Mouse (Mus musculus) left cerebral cortex, postnatal 10 days (tissue): ENCODE results near the gene Dtd2. TPM values are rescaled to one million over a fixed set of nuclear protein-coding genes. Genes with fewer than 3 reads are reported as not detected.

ENCODE experiments used
- DNase-seq, 2 experiments: peaks; one replicate each; pipeline ENCODE4 v3.0.0; 2021 to 2022; ENCODE audit warnings: low spot score in 2 of 2, mixed read lengths in 1 of 2; ENCODE audit errors: extremely low spot score in 1 of 2
- intact Hi-C: fragments of 180-260 bp; cut with DNase I; formaldehyde crosslinking; loops from one replicate; pipeline ENCODE4 v1.15.1; 2025
- total RNA-seq, 2 experiments: library from RNA; stranded (reverse); gene quantifications; 2 replicates each; pipeline ENCODE4 v1.2.3; 2021

The Dtd2 gene
- total RNA-seq, 2 experiments from 2014 or later = 10.0 to 11.1 TPM

DNA sequence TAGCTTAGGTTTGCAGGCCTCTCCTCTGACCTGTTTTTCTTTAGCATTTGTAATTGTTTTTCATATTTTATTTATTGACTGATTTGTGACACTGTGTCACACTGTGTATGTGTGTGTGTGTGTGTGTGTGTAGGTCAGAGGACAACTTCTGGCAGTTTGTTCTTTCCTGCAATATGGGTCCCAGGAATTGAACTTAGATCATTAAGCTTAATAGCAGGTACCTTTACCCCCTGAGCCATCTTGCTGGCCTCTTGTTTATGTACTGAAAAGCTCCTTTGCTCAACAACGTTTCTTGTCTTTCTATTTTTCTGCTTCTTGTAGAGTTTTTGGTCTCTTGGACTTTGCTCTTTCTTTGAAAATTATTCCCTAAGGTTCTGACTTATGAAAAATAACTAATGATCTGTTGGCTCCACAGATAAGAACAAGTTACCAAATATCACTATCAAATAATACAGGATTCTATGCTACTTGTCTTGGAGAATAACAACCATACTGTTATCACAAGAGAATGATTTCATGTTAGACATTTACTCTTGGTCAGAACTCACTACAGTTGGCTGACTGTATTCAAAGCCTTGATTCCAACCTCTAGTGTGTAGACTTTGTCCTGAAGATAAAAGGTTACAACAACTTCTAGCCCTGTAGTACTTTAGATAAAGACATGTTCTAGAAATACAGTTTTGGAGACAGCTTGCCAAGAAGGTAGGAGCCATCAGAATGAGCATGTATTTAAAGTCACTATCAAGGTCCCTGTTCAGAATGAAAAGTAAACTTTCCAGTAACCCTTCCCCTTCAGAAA lies 10.4 kb downstream of the Dtd2 start:
- intact Hi-C loops = no loop called here

DNA sequence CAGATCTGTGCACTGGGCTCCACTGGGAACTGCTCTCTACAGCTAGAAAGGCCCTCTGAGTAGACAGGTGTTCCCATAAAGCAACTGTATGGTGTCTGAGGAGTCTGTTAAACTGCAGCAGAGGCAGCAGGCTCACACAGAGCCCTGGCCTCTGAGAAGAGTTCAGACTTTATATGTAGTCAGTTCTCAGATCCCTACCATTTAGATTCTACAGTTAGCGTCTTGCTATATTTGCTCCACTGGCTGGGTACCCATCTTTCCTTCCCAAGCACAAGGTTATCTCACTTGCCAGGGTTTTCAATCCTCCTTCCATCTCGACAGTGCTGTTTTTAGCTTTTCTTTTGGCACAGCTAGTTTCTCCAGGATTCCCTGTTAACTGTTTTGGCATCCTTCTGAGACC lies 15.7 kb downstream of the Dtd2 start:
- intact Hi-C loops = loop anchor here (5.0 kb wide), 1 partner anchor 163 kb away; the partner anchor contains the start of gene Hectd1
- no peak for DNase-seq

More for the DNA sequence above, 10.4 kb downstream of the Dtd2 start:
- DNase-seq = no peak

DNA sequence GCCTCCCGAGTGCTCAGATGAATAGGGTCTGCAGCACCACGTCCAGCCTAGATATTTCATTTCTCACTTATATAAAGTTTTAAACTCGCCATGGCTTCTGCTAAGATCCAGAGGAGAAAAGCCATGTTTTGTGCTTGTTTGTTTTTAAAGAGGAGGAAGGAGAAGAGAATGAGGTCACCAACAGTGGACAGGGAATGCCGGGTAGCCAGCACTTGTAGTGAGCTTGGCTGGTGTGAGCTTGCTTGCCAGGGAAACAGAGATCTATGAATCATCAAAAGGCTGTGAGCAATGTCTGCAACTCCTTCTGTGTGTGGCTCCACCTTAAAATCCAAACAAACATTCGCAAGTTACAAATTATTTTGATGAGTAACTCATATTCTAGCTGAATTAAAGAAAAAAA lies 17.8 kb downstream of the Dtd2 start:
- intact Hi-C loops = no loop called here
- no peak for DNase-seq

DNA sequence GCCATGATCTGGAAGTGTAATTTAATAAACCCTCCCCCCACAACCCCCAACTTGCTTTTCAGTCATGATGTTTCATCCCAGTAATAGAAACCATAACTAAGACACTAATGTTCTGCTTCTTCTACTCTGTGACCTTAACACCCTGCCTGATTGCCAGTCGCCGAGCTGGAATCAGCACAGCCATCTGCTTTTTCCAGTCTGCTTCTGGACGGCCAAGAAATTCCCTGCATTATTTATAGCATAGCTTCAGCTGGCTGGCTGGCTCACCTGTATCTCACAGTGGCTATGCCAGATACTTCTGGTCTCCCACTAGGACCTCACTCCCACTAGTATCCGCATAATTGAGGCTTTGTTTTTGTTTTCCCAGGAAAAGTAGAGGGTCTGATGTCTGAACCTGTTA lies 20.5 kb downstream of the Dtd2 start:
- intact Hi-C loops = no loop called here
- DNase-seq = no peak

DNA sequence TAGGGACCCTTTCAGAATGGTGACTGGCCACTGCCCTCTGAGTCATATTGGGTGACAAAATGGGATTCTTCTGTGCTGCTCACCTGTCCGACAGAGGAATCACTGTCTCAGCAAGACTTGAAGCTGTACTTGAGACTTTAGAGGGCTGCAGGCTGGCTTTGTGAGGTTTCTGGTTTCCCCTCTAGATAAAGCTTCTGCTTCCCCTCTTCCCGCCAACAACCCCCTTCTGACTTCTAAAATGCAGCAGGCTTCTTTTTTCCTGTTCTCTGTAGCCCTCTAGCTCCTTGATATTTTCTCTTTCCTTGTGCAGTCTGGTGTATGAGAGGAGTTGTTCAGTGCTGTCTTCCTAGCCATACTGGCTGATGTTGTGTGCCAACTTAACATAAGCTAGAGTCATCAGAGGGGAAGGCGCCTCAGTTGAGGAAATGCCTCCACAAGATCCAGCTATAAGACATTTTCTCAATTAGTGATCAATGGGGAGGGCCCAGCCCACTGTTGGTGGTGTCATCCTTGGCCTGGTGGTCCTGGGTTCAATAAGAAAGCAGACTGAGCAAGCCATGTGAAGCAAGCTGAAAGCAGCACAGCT lies 21.0 kb downstream of the Dtd2 start:
- intact Hi-C loops = no loop called here
- DNase-seq = no peak

DNA sequence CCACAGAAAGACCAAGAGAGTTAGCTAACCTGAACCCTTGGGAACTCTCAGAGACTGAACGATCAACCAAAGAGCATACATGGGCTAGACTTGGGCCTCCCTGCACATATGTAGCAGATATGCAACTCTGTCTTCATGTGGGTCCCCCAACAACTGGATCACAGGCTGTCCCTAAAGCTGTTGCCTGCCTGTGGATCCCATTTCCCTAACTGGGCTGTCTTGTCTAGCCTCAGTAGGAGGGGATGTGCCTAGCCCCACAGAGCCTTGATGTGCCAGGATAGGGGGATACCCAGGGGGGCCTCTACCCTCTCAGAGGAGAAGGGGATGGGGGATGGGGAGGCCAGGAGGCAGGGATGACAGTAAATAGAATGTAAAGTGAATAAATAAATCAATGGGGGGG lies 22.7 kb downstream of the Dtd2 start:
- intact Hi-C loops = no loop called here
- no peak for DNase-seq

DNA sequence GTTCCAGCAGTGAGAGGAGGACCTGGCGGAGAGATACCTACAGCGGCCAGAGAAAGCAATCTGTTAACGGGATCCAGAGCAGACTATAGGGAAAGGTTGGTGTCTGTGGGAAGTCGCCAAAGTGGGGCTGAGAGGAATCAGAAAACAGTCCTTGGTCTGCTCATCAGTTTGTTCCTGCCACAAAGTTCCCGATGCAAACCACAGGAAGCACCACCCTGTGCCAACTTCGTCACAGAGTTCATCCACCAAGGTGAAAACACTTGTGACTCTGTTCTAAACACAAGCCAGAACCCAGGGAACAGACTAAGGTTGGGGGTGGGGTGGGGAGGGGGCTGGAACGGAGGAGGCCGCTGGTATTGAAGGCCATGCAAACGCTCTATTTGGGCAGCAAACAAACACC lies 29.8 kb downstream of the Dtd2 start:
- no peak for DNase-seq
- intact Hi-C loops = no loop called here

DNA sequence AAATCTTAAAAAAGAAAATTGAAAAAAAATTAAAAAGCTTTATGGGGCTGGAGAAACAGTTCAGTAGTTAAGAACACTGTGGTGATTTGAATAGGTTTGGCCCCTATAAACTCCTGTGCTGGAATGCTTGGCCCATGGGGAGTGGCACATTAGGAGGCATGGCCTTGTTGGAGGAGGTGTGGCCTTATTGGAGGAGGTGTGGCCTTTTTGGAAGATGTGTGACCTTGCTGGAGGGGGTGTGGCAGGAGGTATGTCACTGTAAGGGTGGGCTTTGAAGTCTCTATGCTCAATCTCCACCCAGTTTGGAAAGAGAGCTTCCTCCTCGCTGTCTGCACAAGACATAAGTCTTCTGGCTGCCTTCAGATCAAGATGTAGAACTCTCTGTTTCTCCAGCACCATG lies 31.9 kb downstream of the Dtd2 start:
- DNase-seq = no peak
- intact Hi-C loops = no loop called here

DNA sequence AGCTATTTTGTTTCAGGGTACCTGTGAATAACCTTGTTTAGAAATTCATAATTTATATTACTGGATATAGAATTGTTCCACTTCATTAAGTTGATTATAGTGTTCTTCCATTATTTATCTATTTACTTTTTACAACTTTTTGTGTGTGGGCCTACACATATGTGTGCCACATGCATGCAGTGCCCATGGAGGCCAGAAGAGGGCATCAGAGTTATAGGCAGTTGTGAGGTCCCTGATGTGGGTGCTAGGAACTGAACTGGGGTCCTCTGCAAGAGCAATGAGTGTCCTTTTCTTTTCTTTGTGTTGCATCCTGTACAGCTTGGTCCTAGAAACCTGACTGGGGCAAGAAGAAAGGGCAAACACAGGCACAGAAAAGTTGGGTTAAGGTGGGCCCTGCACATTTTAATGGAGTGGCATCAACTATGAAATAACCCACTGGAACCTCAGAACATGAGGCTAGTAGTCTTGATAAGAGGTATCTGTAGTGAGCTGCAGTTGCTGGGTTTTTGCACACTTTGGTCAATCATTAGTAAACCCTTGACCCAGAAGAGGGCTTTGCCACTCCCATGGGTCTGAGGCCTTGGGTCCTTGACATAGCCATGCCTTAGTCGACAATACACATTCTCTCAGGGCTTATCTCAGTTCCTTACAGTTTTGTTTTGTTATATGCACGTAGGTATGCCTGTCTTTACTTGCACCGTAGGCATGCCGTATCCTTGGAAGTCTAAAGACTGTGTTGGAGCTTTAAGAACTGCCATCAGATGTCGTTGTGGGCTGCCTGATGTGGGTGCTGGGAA lies 33.8 kb downstream of the Dtd2 start:
- intact Hi-C loops = no loop called here

DNA sequence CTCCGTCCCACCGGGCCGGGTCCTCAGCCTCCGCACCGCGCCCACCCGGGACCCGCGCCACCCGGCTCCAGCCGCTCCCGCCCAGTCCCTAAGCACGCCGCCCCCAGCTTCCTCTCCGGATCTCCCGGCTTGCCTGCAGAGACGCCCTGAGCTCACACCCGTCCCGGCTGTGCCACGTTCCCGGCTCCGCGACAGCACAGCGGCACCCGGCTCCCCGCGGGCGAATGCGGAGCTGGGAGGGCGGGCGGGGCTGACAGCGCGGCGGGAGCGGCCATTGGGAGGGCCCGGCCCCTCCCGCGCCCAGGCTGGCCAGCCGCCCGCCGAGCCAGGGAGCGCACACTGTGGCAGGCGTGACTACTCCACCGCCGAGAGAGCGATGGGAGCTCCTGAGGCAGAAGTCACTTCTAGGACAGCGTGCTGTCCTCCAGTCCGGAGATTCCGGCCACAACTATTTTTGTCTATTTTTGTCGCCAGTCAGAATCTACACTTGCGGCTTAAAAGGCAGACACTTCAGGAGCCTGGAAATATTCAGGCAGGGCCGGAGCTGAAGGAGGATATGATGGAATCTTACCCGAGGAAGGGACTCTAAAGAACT lies 35.1 kb downstream of the Dtd2 start, which contains the start of gene Heatr5a:
Heatr5a (minus strand) TSS at position 252 of the 595 bp plus-strand sequence.
- intact Hi-C loops = no loop called here

More for the DNA sequence above, 33.8 kb downstream of the Dtd2 start:
- DNase-seq = no peak

DNA sequence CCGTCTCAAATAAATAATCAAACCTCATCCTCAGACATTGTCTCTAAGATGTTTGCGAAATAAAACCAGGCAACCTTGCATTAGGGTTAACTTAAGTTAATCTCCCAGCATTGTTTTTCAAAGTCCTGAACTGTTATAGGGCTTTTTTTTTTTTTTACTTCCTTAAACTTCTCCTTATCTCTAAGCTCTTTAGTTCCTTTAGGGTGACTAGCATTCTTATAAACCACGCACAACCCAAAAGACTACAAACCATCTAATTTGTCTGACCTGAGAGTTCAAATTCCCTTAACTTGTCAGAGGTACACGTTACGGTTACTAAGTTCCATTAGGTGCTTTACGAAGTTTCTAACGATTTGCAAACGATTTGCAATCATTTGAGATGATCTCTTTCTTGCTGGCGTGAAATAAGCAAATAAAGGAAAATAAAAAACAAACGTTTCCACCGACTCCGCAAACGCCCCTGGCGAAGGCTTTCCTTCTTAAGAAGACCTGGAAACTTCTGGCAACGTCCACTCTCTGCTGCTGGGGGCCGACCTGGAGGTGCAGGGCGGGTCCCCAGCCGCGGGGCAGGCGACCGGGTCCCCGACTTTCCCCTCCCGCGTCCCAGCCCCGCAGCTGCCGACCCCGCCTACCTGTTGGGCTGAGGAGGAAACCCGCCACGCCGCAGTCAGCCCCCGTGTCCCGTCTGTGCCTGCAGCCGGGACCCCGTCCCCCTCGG lies 35.8 kb downstream of the Dtd2 start:
- DNase-seq = no peak
- intact Hi-C loops = no loop called here

More for the DNA sequence above, 35.1 kb downstream of the Dtd2 start, which contains the start of gene Heatr5a:
- peak; percentile 80 to 93 for DNase-seq

DNA sequence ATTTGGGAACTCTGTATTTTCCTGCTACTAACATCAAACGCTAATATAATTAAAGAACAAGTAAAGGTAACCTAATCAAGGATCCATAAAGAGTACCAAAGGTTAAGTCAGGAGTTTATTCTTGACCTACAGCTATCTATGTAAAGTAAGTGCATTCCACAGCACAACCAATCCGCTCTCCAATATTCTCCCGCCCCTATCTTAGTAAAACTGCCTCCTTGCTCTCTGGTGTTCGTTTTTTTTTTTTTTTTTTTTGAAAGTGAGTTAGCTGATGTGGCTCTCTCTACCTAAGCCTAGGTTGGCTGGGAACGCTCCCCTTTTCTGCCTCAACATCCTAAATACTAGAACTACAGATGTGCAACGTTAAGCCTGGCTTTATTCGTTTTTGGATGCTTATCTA lies 36.4 kb downstream of the Dtd2 start:
- intact Hi-C loops = no loop called here
- no peak for DNase-seq

DNA sequence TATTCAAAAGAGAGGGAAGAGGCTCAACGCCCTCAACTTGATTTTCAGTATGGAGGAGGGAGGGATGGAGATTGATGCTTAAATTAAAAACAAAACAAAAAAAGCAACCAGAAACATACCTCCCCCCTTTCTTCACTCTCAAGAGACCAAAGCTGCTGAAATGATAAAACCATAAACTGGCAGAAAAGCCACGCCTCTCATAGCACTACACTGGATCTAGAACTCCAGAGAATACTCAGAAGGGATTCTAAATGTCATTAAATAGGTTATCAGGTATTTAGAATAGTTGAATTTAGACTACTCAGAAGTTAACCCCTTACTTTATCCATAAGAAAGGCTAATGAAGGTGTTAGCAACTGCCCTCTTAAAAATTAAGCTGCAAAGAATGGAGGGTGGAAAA lies 37.2 kb downstream of the Dtd2 start:
- DNase-seq = no peak
- intact Hi-C loops = no loop called here

DNA sequence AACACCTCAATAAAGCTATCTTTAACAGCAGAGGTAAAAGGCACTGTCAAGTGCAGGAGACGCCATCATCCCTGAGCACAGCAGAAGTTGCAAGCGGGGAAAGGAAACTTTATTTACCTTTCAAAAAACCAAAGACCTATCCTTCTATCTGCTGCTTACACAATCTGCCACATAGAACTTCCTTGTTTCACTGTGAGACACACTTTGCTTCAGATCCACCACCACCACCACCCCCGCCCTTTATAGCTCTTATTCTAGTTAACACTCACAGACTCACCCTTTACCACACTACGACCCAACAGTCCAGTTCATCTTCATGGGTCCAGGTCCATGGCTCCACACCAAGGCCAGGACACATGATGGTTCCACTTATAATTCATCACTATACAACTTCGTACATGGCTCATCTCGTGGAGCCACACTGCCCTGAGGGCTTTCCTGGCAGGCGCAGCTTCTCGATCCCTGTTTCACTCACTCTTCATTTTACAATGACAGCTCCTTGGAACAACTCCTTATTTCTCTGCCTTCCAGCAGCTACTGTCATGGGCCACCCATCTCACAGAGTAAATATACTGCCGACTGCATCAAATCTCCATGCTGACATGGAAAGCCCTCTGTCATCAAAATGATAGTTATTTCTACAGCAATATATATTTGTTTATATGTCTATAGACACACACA lies 38.2 kb downstream of the Dtd2 start:
- DNase-seq = no peak
- intact Hi-C loops = no loop called here

DNA sequence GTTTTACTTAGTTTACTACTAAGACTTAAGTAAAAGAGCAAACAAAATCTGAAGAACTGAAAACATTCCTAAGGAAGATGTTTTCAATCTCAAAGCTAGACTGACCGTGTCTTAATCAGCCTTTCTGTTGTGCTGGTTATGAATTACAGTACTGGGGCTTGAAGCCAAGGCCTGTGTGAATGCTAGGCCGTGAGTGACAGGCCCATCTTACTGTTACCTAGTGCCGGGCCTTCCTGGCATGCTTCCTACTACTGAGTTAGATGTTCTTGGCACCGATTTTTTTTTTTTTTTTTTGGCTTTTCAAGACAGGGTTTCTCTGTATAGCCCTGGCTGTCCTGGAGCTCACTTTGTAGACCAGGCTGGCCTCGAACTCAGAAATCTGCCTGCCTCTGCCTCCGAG lies 48.7 kb downstream of the Dtd2 start:
- intact Hi-C loops = no loop called here
- no peak for DNase-seq

DNA sequence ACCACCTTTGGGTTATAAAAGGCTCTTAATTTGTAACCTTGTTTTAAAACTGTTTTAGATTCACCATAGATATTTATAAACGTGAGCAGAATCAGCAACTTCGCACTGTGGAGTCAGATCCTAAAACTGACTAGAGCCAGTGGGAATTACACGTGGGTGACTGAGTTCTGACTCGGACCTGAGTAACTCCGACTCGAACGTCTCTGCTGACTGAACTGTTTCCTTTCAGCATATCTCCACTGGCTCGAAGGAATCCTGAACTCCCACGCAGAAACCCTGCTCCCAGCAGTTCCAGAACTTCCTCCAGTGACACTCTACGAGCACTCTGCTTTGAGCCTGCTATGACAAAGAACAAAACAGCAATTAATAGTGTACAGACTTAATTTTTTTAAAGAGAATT lies 54.0 kb downstream of the Dtd2 start:
- intact Hi-C loops = no loop called here
- DNase-seq = no peak

DNA sequence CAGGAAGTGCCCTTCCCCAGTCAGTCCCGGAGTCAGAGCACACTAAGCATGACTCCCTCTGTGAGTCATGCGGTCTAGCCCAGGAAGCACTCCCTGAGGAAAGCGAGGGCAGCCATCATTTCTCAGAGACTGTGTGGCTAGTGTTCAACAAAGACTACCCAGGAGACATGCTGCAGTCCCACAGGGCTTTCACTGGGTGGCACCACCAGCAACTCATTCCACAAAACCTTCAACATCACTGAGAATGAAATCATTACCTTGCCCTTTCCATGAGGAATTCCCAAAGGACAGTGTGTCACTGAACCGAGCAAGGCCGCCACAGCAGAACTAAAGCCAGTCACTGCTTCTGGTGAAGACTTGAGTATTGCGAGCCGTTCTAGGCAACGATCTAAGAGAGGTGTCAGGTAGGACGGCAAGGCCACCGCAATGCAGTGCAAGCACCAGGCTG lies 58.8 kb downstream of the Dtd2 start:
- intact Hi-C loops = no loop called here
- peak in 1 of 2 experiments; percentile 28 for DNase-seq

DNA sequence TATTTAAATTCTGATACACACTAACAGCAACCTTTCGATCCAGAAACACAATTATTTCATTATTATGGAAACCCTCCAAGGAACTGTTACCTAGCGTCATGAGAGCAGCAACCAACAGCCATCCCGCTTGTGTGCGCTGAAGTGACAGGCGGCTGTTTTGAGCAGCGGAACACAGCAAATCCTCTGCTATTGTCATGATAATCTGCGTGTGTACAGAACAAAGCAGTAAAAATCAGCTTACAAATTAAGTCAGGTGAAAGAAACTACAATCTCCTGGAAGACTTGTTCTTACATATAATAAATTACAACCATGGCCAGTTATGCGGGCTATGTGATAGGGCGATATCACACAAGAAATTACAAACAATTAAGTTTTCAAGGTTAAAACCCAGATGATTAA lies 61.0 kb downstream of the Dtd2 start:
- intact Hi-C loops = no loop called here
- DNase-seq = no peak
